Mouse (Mus musculus): Measurements from ENCODE around the gene Tyro3.

Tyro3 gene

GRCm38 (mm10) chr2:119846929-119847328 lies 49.4 kb downstream of the Tyro3 start:
- intact Hi-C loops (cut with DNase I): no loop called here

GRCm38 (mm10) chr2:119853811-119854210 lies 56.3 kb downstream of the Tyro3 start:
- intact Hi-C loops (cut with DNase I): no loop called here

- intact Hi-C loops (cut with DNase I): no loop called here
These were observed 57.8 kb downstream of the Tyro3 start for GRCm38 (mm10) chr2:119855310-119855850.

DNA sequence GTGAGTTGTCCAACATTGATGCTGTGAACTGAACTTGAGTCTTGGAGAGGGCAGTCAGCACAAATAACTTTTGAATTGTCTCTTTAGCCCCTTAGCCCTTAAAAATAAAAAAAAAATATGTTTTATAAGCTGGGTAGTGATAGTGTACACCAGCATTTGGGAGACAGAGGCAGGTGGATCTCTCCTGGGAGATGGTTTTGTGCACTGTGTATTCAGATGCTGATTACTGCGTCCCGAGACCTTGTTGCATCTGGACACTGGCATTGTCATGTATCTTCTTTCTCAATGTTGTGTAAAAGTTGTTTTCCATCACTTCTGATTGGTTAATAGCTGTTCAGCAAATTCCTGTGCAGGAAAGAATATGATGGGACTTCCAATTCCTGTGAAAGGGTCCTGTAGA lies 59.8 kb downstream of the Tyro3 start:
- intact Hi-C loops (cut with DNase I): no loop called here

- intact Hi-C loops (cut with DNase I): no loop called here
These were observed 67.0 kb downstream of the Tyro3 start for GRCm38 (mm10) chr2:119864484-119864883.
